Comparison of ENCODE assay signal across 25 mouse cellular contexts in the genomic region with DNA sequence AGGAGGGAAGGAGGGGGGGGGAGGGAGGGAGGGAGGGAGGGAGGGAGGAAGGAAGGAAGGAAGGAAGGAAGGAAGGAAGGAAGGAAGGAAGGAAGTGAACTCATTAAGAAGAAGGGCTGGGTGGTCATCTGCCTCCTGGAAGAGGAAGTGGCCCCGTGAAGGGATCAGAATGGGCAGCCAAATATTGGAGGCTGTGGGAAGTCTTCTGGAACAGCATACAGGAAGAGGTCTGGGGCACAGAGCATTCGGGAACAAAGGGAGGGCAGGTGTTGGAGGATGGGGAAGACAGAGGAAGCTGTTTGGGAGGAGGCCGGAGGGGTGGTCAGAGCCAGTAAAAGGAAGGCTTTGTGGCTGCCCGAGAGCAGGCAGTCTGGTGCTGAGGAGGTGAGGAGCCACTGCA. TPM values are rescaled to one million over a fixed set of nuclear protein-coding genes. Genes with fewer than 3 reads are reported as not detected.
DNase-seq lines count a peak whose midpoint lies in the region; ATAC-seq and TF ChIP-seq lines count a peak whose summit lies in the region.
"Had no signal": no experiment of that assay in that cellular context is flagged by ENCODE, and none has a peak within 500 bp of the region (broad histone marks: within the 10 kb centered on the region; RNA-seq: fewer than 3 reads in every experiment).

No protein-coding gene starts in this region.

- H3K27ac ChIP-seq in heart, embryonic 10.5 days, result peak overlapping the region; percentile 4; the same call in 1 of the 2 replicates
- no peak overlapping the region for H3K27ac ChIP-seq in liver, embryonic 12.5 days
- H3K27ac ChIP-seq in bone marrow macrophage, adult 2 months (ENCODE audit: insufficient read depth, low read depth, low read length), result peak overlapping the region; percentile 99
- H3K27ac ChIP-seq: forebrain, embryonic 15.5 days; hindbrain, embryonic 15.5 days; limb, embryonic 12.5 days; liver, embryonic 14.5 days; lung, embryonic 15.5 days had no signal

- intact Hi-C loops in heart, postnatal 10 days (cut with DNase I), result loop anchor here (10.0 kb wide), 1 partner anchor 51 kb away; no protein-coding TSS in a partner anchor

- no peaks in the 10 kb centered on the region for H3K36me3 ChIP-seq in heart, embryonic 10.5 days
- no peaks in the 10 kb centered on the region for H3K36me3 ChIP-seq in liver, embryonic 12.5 days
- H3K36me3 ChIP-seq in E14TG2a.4 (ENCODE audit: insufficient read depth, low read length), result no peaks in the 10 kb centered on the region
- H3K36me3 ChIP-seq: forebrain, embryonic 15.5 days; hindbrain, embryonic 15.5 days; limb, embryonic 12.5 days; lung, embryonic 15.5 days had no signal

- H3K9me3 ChIP-seq in heart, embryonic 10.5 days, result no peaks in the 10 kb centered on the region
- H3K9me3 ChIP-seq in liver, embryonic 12.5 days (replicated peaks), result no peaks in the 10 kb centered on the region
- H3K9me3 ChIP-seq in E14TG2a.4 (ENCODE audit: low read length), result no peaks in the 10 kb centered on the region
- H3K9me3 ChIP-seq: forebrain, embryonic 15.5 days; hindbrain, embryonic 15.5 days; limb, embryonic 12.5 days; lung, embryonic 15.5 days had no signal

- H3K4me3 ChIP-seq in heart, embryonic 10.5 days, result no peak overlapping the region
- H3K4me3 ChIP-seq in liver, embryonic 12.5 days, result no peak overlapping the region
- peak overlapping the region; percentile 68 for H3K4me3 ChIP-seq in E14TG2a.4 (replicated peaks; ENCODE audit: low read length)
- H3K4me3 ChIP-seq in bone marrow macrophage, adult 2 months (ENCODE audit: insufficient read depth, low read length), result peak overlapping the region; percentile 21
- H3K4me3 ChIP-seq: forebrain, embryonic 15.5 days; hindbrain, embryonic 15.5 days; limb, embryonic 12.5 days; lung, embryonic 15.5 days had no signal

- WGBS in heart, embryonic 10.5 days, result 31% methylated on average over 4 of the region's 4 CpGs
- WGBS in liver, embryonic 12.5 days (ENCODE audit: insufficient replicate concordance), result 15% methylated on average over 4 of the region's 4 CpGs

- peaks cover 45% of the 10 kb centered on the region for H3K4me1 ChIP-seq in heart, embryonic 10.5 days
- H3K4me1 ChIP-seq in liver, embryonic 12.5 days, result peaks cover 52% of the 10 kb centered on the region
- peaks cover 75% of the 10 kb centered on the region for H3K4me1 ChIP-seq in E14TG2a.4 (replicated peaks; ENCODE audit: low read depth, low read length)
- peaks cover 37% of the 10 kb centered on the region for H3K4me1 ChIP-seq in bone marrow macrophage, adult 2 months (ENCODE audit: control insufficient read depth, insufficient read depth, low read length)

- DNase-seq in heart, embryonic 10.5 days (ENCODE audit: low spot score), result no peak
- no peak for DNase-seq in heart, postnatal 10 days
- DNase-seq in liver, result no peak
- DNase-seq in testis, postnatal 10 days (ENCODE audit: low spot score), result no peak
- DNase-seq in retina, postnatal 1 day, result no peak
- DNase-seq: adrenal gland, adult 8-10 months; cerebellum, adult 2 months; gastrocnemius, postnatal 10 days; heart, postnatal 14 days; kidney, postnatal 36 days; layer of hippocampus, postnatal 36 days; midbrain, embryonic 14.5 days; right cerebral cortex, postnatal 25 days; spleen, adult 18-20 months; thymus, adult 18-20 months; thymus, postnatal 4 days had no signal

- 0 out of 2 replicates have a peak overlapping the region, but pooled peaks have one; percentile 1 for H3K4me2 ChIP-seq in liver, embryonic 12.5 days
- H3K4me2 ChIP-seq: forebrain, embryonic 15.5 days; hindbrain, embryonic 15.5 days; limb, embryonic 12.5 days; lung, embryonic 15.5 days had no signal

- H3K27me3 ChIP-seq in heart, embryonic 10.5 days (ENCODE audit: insufficient read depth, poor library complexity, severe bottlenecking), result peaks cover 40% of the 10 kb centered on the region
- H3K27me3 ChIP-seq in liver, embryonic 12.5 days (replicated peaks), result peaks cover 44% of the 10 kb centered on the region
- peaks cover 35% of the 10 kb centered on the region for H3K27me3 ChIP-seq in E14TG2a.4 (ENCODE audit: insufficient read depth, low read length)

- no peak for TF ChIP-seq CTCF in E14TG2a.4 (conservative IDR thresholded peaks at IDR 0.05; ENCODE audit: low read length)
- TF ChIP-seq CTCF in bone marrow macrophage, adult 2 months (IDR thresholded peaks at IDR 0.05; ENCODE audit: low read depth, low read length), result no peak

- no peak for TF ChIP-seq POLR2A in bone marrow macrophage, adult 2 months (IDR thresholded peaks at IDR 0.05; ENCODE audit: borderline replicate concordance, low read depth, low read length)

- ATAC-seq in liver, embryonic 12.5 days, result no peak
- ATAC-seq: activated CD4-positive, CD25-positive, alpha-beta regulatory T cell, adult 4 months; forebrain, embryonic 15.5 days had no signal

- H3K9ac ChIP-seq in liver, embryonic 12.5 days, result no peak overlapping the region
- H3K9ac ChIP-seq: forebrain, embryonic 15.5 days; hindbrain, embryonic 15.5 days; limb, embryonic 12.5 days; liver, embryonic 14.5 days; lung, embryonic 15.5 days had no signal

RNA-seq across cellular contexts. Expression of a gene that starts 3.4 kb away (rescaled TPM):
- 20.1 and 32.4 TPM in 2 replicates for polyA plus RNA-seq in heart, embryonic 10.5 days (2016; fragmentation: Nextera tagmentation; extraction: Ambion mirVana)
- 10 to 100 TPM; 13.3 to 15.2 TPM for total RNA-seq in heart, postnatal 10 days (2021)
- polyA plus RNA-seq in liver, embryonic 12.5 days (2016; fragmentation: Nextera tagmentation; extraction: Ambion mirVana), result 6.6 and 7.3 TPM in 2 replicates
- polyA plus RNA-seq in bone marrow macrophage, adult 2 months (2012; ENCODE audit: insufficient read depth, insufficient read length, missing spikeins), result 6.5 and 6.6 TPM in 2 replicates

RNA-seq across cellular contexts. Expression of a gene that starts 7.9 kb away (rescaled TPM):
- 15.3 and 18.2 TPM in 2 replicates for polyA plus RNA-seq in heart, embryonic 10.5 days (2016; fragmentation: Nextera tagmentation; extraction: Ambion mirVana)
- 10 to 100 TPM; 38.2 to 38.7 TPM for total RNA-seq in heart, postnatal 10 days (2021)
- 13.0 TPM in 2 replicates for polyA plus RNA-seq in liver, embryonic 12.5 days (2016; fragmentation: Nextera tagmentation; extraction: Ambion mirVana)
- polyA plus RNA-seq in bone marrow macrophage, adult 2 months (2012; ENCODE audit: insufficient read depth, insufficient read length, missing spikeins), result 69.5 and 77.5 TPM in 2 replicates

Comparison
In these comparisons a context has a peak if more than half of its experiments do, and no peak if none do; other contexts are left out.
1. H3K4me3 ChIP-seq: peak in E14TG2a.4 (single experiment) and bone marrow macrophage, adult 2 months (single experiment); none in heart, embryonic 10.5 days (single experiment) and liver, embryonic 12.5 days (single experiment).